Mouse (Mus musculus): ENCODE data around the gene Tgm4.

DNA sequence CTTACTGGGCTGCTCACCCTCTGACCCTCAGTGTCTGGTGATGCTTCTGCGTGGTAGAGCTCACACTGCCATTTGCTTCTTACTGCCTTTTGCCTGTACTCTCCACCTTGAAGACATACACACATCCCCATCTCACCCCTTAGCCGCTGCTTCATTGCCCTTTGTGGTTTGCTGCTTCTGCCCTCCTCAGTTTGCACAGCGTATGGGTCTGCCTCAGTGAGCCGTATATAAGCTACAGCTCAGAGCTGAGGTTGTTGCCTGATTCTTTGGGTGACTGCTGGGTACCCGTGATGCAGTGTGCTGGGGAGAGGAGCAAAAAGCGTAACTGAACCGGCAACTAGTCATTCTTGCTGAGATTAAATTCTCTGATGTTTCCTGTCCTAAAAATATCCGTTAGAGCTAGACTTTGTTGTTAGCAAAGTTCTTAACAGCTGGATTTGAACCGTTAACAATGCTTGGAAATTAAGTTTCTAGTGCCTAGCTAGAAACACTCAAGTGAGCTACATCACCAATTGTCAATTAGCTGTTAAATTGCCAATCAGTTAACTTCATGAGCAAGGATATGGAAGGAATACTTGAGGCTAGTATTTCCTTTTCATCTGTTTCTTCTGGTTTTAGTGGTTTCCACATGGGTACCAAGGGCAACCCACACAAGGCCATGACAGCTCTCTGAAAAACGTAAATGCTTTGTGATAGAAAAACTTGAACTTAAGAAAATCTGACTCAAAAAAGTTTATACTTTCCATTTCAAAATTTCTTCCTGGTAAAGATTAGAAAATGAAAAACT is 35.9 kb upstream of the Tgm4 start:
- no peak for TF ChIP-seq EP300 (IDR thresholded peaks at IDR 0.05; ENCODE audit: low read depth)
- TF ChIP-seq CTCF (IDR thresholded peaks at IDR 0.05; ENCODE audit: low read depth): no peak

Measured in liver, embryonic 14.5 days (tissue).